Mouse (Mus musculus): ENCODE data around the gene Mark3.

DNA sequence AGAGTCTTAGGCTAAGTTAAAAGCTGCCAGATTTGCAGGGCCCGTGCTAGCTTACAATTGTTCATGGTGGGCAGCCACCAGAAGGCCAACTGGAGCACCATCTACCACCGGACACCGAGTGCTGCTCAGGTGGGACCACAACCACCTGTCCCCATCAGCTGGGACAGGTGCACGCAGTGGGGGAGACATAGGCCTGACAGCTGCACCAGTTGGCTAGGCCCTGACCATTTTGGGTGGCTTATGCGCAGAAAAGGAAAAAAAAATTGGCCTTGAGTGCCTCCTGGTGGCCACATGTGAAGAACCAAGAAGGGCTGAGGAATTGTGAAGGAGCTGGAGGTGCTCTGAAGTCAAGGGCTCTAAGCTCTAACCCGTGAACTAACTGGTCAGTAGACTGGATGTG is 121.9 kb downstream of the Mark3 start:
- TF ChIP-seq POLR2A (IDR thresholded peaks at IDR 0.05; ENCODE audit: low read depth, low read length) (no peak), CTCF (IDR thresholded peaks at IDR 0.05; ENCODE audit: borderline replicate concordance, insufficient read depth, low read length) (0 out of 2 replicates have a peak, but pooled peaks have one; percentile 13)

Data from embryonic fibroblast, embryonic 13.5 days (primary cell).